Mouse (Mus musculus) brain, adult 2 months (tissue): ENCODE measurements around the gene Mylpf.

Experiments
- DNase-seq: peaks from one replicate; pipeline ENCODE4 v3.0.0; 2011; ENCODE audit warnings: low read depth, low spot score

The Mylpf gene

DNA sequence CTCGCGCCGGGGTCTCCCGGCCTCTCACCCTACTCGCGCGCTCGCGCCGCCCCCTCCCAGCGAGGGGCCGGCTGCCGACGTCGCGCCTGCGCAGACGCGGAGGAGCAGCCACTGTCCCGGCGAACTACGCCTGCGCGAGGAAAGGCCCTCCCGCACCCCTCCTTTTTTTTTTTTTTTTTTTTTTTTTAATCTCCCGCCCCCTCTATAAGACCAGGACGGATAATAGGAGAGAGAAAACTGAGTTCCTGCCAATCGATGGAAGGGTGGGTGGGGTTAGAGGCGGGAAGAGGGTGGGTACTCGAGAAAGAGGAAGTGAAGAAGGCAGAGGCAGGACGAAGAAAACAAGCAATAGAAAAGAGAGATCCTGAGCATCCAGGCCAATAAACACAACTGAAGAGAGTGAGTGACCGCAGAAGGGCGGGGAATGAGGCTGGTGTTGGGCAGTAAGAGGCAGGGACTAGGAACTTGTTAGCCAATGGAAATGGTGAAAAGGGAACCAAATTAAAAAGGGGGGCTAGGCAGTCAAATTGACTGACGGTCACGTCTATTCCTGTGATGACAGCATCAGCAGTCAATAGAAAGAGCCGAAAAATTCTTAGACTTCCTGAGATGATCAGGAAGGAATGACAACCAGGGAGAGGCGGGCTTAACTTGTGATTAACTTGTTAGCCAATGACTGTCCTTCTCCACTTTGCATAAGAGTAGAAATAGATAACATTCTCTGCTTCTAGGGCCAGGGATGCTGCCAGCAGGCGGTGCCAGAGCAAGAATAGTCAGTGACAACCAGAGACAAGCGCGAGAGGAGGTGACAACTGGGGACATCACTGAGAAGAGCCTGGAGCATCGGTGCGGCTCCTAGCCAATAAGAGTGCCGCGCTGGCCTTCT, at the start of gene Mylpf:
Gene Mylpf (plus strand): TSS at position 338 of the 886 bp plus-strand sequence.
- DNase-seq: peak; percentile 100

DNA sequence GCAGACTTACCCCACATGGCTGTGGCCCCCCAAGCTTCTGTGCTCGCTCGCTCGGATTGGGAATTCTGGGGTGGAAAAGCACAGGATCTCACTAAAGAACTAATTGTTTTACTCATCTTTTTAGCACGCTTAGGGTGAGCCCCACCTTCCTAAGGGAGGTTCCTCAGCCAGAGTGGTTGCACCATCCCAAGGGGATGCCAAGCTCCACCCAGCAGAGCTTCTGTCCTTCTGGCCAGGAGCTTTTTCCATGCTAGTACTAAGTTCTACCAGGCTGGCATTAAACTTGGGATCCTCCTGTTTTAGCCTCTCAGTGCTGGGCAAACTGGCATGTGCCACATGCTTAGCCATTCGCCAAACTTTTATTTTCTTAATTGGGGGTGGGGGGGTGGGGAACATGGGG, 46.1 kb upstream of the Mylpf start:
- DNase-seq: no peak

GRCm38 (mm10) chr7:127164002-127164401, 44.7 kb upstream of the Mylpf start:
- no peak for DNase-seq

DNA sequence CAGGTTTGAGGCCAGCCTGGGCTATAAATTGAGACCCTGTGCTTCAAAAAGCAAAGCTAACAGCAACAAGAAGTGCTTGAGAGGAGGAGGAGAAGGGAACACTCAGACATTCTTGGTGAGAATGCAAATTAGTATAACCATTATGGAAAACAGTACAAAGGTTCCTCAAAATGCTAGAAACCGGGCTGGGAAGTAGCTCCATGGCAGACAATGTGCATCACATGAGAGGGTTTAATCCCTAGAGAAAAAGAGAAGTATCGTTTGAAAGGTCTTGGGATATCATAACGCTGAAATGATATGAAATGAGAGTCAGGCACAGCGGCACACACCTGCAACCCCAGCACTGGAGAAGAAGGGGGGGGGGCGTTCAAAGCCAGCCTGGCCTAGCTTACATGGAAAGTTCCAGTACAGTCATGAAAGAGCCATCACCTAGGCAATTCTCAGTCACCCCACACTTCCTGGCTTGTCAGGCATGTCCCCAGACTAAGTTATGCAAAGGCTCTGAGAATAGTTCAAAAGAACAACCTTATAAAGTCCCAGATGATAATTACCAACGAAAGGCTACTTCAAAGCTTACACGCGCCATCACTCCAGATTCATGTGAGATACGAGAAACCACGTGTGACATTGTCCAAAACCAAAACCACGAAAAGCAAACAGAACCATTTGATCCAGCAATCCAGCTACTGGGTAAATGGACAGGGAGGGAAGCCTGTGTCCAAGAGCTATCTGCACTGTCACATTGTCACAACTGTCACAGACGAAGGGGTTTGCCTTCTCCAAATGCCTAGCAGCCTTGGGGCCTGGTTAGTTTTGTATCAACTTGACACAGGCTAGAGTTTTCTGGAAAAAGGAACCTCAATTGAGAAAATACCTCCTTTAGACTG, 42.8 kb upstream of the Mylpf start:
- DNase-seq: no peak

DNA sequence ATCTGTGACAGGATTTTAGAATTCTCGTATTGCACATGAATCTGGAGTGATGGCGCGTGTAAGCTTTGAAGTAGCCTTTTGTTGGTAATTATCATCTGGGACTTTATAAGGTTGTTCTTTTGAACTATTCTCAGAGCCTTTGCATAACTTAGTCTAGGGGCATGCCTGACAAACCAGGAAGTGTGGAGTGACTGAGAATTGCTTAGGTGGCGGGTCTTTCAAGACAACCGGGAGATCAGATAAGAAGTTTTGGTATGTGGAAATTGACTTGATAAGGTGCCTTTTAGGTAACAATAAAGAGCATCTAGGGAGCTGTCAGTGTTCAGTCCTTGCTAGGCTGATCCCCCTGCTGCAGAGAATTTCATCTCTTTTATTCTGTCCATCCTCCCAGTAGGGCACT, 42.2 kb upstream of the Mylpf start:
- DNase-seq: no peak

DNA sequence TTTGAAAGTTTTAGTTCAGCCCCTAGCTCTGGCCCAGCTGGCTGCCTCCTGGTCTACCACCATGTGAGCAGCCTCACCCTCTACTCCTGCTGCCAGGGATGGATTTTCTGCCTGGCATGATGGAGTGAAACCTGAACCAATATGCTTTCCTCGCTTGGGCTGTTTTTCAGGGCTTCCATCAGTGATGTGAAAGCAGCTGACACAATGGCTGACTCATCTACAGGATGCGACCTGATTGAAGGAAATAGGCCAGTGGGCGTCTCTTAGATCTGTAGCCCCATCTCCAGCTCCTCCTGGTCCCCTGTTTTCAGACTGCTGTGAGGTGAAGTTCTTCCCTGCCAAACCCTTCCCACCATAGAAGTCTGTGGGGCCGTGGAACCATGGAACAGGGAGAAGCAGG, 31.8 kb upstream of the Mylpf start:
- no peak for DNase-seq

DNA sequence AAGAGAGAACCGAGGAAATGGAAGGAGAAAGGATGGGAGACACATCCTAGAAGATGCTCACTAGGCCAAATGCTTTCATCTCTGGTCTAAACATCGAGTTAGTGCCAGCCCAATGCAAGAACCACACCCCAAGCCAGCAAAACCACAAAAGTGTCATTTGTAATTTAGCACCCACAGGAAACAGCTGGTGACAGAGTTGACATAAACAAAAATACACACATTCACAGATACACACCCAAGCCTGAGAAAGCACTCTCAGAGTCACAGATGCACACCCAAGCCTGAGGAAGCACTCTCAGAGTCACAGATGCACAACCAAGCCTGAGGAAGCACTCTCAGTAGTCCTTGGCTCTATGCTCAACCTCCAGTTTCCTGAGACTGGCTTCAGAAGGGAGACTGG, 27.9 kb upstream of the Mylpf start:
- DNase-seq: no peak

- peak; percentile 20 for DNase-seq
Measured at GRCm38 (mm10) chr7:127181724-127182123, 27.0 kb upstream of the Mylpf start.

DNA sequence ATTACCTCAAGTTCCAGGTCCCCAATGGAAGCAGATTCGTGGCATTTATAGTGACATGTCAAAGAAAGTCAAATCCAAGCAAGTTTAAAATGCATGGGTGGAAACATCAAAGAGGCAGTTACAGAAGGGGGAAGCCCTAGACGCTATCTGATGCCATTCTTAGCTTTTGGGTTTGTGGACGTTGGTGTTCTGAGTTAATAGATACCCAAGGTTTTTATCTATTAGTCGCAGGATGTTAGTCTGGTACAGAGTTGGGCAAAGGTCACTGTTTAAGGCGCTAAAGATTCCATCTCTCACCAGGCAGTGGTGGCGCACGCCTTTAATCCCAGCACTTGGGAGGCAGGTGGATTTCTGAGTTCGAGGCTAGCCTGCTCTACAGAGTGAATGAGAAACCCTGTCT, 25.3 kb upstream of the Mylpf start:
- DNase-seq: no peak

- no peak for DNase-seq
Measured at GRCm38 (mm10) chr7:127183828-127184227, 24.9 kb upstream of the Mylpf start.

- DNase-seq: no peak
Measured at GRCm38 (mm10) chr7:127184720-127185119, 24.0 kb upstream of the Mylpf start.

DNA sequence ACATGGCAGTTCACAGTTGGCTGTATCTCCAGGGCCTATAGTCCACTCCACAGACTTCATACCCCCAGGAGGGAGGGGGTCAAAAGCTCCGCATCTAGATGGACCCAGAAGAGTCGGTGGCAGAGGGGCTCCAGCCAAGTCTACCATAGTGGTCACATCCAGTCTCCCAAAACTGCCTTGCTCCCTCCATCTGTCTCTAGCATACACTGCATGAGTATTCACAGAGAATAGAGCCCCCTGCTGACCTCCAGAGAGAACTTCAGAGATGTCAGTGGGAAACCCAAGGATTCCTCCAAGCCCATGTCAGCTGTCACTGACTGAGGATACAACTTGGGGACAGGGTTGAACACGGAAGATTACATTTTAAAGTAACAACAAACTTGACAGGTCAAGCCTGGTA, 23.1 kb upstream of the Mylpf start:
- peak; percentile 54 for DNase-seq

GRCm38 (mm10) chr7:127187351-127187750, 21.3 kb upstream of the Mylpf start:
- DNase-seq: no peak

- DNase-seq: peak; percentile 62
Measured at GRCm38 (mm10) chr7:127188305-127189276, 20.1 kb upstream of the Mylpf start.

- no peak for DNase-seq
Measured at GRCm38 (mm10) chr7:127190672-127191071, 18.0 kb upstream of the Mylpf start.

- no peak for DNase-seq
Measured at GRCm38 (mm10) chr7:127192989-127193388, 15.7 kb upstream of the Mylpf start.

DNA sequence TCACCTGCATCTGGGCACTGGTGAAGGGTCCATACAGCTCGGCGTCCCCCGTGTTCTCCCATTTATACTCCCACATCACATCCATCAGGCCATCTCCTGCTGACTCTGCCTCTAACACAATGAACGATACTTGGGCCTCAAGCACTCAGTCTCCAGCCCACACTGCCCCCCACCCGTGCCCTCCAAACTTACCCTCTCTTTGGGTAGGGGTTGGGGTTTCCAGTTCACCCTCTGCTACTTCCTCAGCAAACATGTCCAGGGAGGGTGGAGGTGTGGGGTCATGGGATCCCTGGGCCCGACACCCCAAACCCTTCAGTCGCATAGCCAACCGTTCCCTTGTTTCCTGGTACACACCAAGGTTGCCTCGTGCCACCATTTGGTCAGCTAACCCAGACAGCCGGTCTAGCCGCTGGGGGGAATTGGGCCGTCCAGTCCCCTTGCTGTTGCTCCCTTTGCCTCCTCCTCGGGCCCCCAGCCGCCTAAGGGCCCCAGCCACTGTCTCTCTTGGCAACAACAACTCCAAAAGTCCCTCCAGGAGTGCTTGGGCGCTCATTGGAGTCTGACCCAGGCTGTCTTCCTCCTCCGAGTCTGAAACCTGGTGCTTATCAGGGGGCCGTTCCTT, 14.6 kb upstream of the Mylpf start:
- DNase-seq: no peak

DNA sequence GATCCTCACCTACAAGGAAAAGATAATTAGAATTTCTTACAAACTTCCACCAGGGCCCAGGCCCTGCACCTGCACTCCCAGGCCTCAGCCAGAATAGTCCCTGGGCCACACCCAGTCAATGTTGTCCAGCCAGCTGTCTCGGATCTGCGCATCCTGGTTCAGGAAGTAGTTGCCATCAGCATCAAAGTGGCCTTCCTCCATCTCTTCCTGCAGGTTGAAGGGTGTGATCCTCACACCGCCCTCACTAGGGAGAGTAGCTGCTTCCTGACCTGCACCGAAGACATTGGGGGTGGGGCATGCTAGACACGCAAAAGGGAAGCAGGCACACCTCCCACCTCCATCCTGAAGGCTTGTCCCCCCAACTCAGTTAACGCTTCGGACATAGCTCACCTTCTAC, 14.1 kb upstream of the Mylpf start:
- DNase-seq: no peak

DNA sequence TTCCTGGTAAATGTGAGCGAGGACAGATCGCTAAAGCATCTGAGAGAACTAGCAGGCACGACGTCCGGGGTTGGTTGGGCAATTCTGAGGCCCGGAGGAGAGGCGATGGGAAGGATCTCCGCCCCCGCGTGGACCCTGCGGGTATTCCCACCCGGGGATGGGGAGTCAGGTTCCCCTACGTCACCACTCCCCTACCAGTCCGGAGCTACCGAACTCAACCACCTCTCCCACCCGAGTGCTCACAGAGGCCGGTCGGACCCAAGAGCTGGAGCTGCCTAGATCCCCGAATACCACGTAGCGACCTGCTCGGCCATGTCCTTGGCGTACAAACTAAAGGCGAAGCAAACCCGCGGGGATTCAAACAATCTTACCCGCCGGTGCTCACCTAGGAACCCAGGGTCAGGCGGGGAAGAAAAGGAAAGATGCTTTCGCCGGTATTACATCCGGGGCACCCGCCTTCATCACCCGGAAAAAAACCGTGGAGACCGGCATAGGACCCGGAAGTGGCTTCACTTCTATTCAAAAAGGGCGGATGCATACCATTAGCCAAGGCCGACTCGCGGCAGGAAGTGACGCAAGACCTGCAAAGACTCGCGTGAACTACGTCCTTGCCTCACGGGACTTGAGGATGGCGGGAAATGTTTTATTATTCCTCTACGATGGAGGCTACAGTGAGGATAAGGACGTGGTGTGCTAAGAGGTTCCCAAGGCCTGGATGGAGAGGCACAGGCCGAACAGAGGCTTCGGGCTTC, 13.0 kb upstream of the Mylpf start, which contains the start of gene Cd2bp2:
Gene Cd2bp2 (minus strand): TSS at position 507 of the 752 bp plus-strand sequence.
- DNase-seq: peak; percentile 99

DNA sequence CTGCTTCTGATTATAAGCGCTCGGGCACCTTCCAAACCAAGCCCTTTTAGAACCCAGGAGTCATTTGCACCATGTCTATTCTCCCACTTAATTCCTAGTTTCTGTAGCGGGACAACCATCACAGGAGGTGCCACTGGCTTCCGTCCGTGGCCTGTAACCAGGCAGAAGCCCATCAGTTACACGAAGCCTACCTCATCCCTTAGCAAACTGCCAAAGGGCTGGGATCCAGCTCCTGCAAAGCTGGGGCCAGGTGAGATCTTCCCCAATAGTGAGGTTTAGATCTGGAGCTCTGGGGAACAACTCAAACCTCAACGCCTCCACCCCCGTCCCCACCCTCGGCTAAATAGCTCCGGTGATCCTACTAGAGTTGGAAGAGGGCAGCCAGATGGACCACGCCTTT, 12.2 kb upstream of the Mylpf start:
- no peak for DNase-seq
